Mouse (Mus musculus): ENCODE data around the gene Slc36a3.
"Not testable (repeated sequence)": the region's sequence is repeated elsewhere in the genome, so short reads cannot be mapped to it uniquely, and the experiment has no call there.

The Slc36a3 gene

GRCm38 (mm10) chr11:55144011-55144410, 7.5 kb downstream of the Slc36a3 start:
- no peak for DNase-seq (ENCODE audit: low spot score)

GRCm38 (mm10) chr11:55141502-55141901, 10.0 kb downstream of the Slc36a3 start:
- DNase-seq (ENCODE audit: low spot score): no peak

GRCm38 (mm10) chr11:55137646-55138045, 13.9 kb downstream of the Slc36a3 start:
- no peak for DNase-seq (ENCODE audit: low spot score)

GRCm38 (mm10) chr11:55136770-55137547, 14.5 kb downstream of the Slc36a3 start:
- DNase-seq (ENCODE audit: low spot score): no peak

GRCm38 (mm10) chr11:55134871-55135270, 16.6 kb downstream of the Slc36a3 start:
- DNase-seq (ENCODE audit: low spot score): no peak

- no peak for DNase-seq (ENCODE audit: low spot score)
Observed at GRCm38 (mm10) chr11:55134407-55134806, 17.1 kb downstream of the Slc36a3 start.

- no peak for DNase-seq (ENCODE audit: low spot score)
Observed at GRCm38 (mm10) chr11:55133204-55133603, 18.3 kb downstream of the Slc36a3 start.

GRCm38 (mm10) chr11:55131946-55132345, 19.6 kb downstream of the Slc36a3 start:
- DNase-seq (ENCODE audit: low spot score): no peak

- no peak for DNase-seq (ENCODE audit: low spot score)
Observed at GRCm38 (mm10) chr11:55131077-55131742, 20.3 kb downstream of the Slc36a3 start.

- no peak for DNase-seq (ENCODE audit: low spot score)
Observed at GRCm38 (mm10) chr11:55128411-55128810, 23.1 kb downstream of the Slc36a3 start.

- no peak for DNase-seq (ENCODE audit: low spot score)
Observed at GRCm38 (mm10) chr11:55127937-55128336, 23.6 kb downstream of the Slc36a3 start.

- no peak for DNase-seq (ENCODE audit: low spot score)
Observed at GRCm38 (mm10) chr11:55126663-55127062, 24.8 kb downstream of the Slc36a3 start.

- DNase-seq (ENCODE audit: low spot score): no peak
Observed at GRCm38 (mm10) chr11:55121430-55121829, 30.1 kb downstream of the Slc36a3 start.

GRCm38 (mm10) chr11:55120821-55121271, 30.7 kb downstream of the Slc36a3 start:
- DNase-seq (ENCODE audit: low spot score): no peak

GRCm38 (mm10) chr11:55120279-55120678, 31.2 kb downstream of the Slc36a3 start:
- DNase-seq (ENCODE audit: low spot score): no peak

GRCm38 (mm10) chr11:55117031-55117430, 34.5 kb downstream of the Slc36a3 start:
- DNase-seq (ENCODE audit: low spot score): no peak

- DNase-seq (ENCODE audit: low spot score): no peak
Observed at GRCm38 (mm10) chr11:55116004-55116403, 35.5 kb downstream of the Slc36a3 start.

- DNase-seq (ENCODE audit: low spot score): no peak
Observed at GRCm38 (mm10) chr11:55114291-55114690, 37.2 kb downstream of the Slc36a3 start.

GRCm38 (mm10) chr11:55113861-55114250, 37.7 kb downstream of the Slc36a3 start:
- not testable (repeated sequence) for DNase-seq (ENCODE audit: low spot score)

GRCm38 (mm10) chr11:55113209-55113860, 38.2 kb downstream of the Slc36a3 start:
- peak; percentile 61 for DNase-seq (ENCODE audit: low spot score)

GRCm38 (mm10) chr11:55110566-55111169, 40.8 kb downstream of the Slc36a3 start:
- DNase-seq (ENCODE audit: low spot score): peak; percentile 52

GRCm38 (mm10) chr11:55109521-55110300, 41.8 kb downstream of the Slc36a3 start:
- no peak for DNase-seq (ENCODE audit: low spot score)

All from yolk sac, embryonic 10.5 days (tissue).